Mouse (Mus musculus): ENCODE results near the gene P2ry2. TPM values are rescaled to one million over a fixed set of nuclear protein-coding genes. Genes with fewer than 3 reads are reported as not detected.

P2ry2 gene
- total and polyA plus RNA-seq, 2 experiments from 2014 or later: 3.8 to 12.9 TPM

- H3K9ac ChIP-seq (replicated peaks; ENCODE audit: low read depth, low read length): peak overlapping the region; percentile 53
- peak overlapping the region; percentile 32; the same call in 1 of the 2 replicates for H3K27ac ChIP-seq (ENCODE audit: low read depth)
- no peaks in the 10 kb centered on the region for H3K27me3 ChIP-seq (ENCODE audit: control insufficient read depth, insufficient read depth, low read length)
- no peaks in the 10 kb centered on the region for H3K36me3 ChIP-seq (replicated peaks; ENCODE audit: control insufficient read depth, insufficient read depth, low read length)
- peak; percentile 95 for ATAC-seq (ENCODE audit: insufficient read depth, low read depth)
- H3K4me1 ChIP-seq (ENCODE audit: control insufficient read depth, insufficient read depth): peaks cover under 1% of the 10 kb centered on the region
- DNase-seq (ENCODE audit: low spot score): peak; percentile 76
- peak overlapping the region; percentile 52 for H3K4me3 ChIP-seq (ENCODE audit: low read depth, low read length)
- WGBS: under 1% methylated on average over 53 of the region's 53 CpGs
- no peak for TF ChIP-seq CTCF (IDR thresholded peaks at IDR 0.05; ENCODE audit: low read depth)
- no peak for TF ChIP-seq EP300 (IDR thresholded peaks at IDR 0.05; ENCODE audit: low read depth)
- H3K4me2 ChIP-seq (ENCODE audit: low read depth, low read length): peak overlapping the region; percentile 87
- no peaks in the 10 kb centered on the region for H3K9me3 ChIP-seq (replicated peaks; ENCODE audit: control insufficient read depth, low read length)
These were observed 842 bp downstream of the P2ry2 start for GRCm38 (mm10) chr7:101011681-101012367.

GRCm38 (mm10) chr7:101010741-101011140 is 1.9 kb downstream of the P2ry2 start:
- 67% methylated on average over 3 of the region's 3 CpGs for WGBS
- H3K27ac ChIP-seq (ENCODE audit: low read depth): no peak overlapping the region
- no peak for ATAC-seq (ENCODE audit: insufficient read depth, low read depth)
- no peaks in the 10 kb centered on the region for H3K27me3 ChIP-seq (ENCODE audit: control insufficient read depth, insufficient read depth, low read length)
- H3K36me3 ChIP-seq (replicated peaks; ENCODE audit: control insufficient read depth, insufficient read depth, low read length): no peaks in the 10 kb centered on the region
- no peak for DNase-seq (ENCODE audit: low spot score)
- TF ChIP-seq EP300 (IDR thresholded peaks at IDR 0.05; ENCODE audit: low read depth): no peak
- no peak for TF ChIP-seq CTCF (IDR thresholded peaks at IDR 0.05; ENCODE audit: low read depth)
- H3K4me2 ChIP-seq (ENCODE audit: low read depth, low read length): peak overlapping the region; percentile 87
- peak overlapping the region; percentile 52 for H3K4me3 ChIP-seq (ENCODE audit: low read depth, low read length)
- peaks cover 4% of the 10 kb centered on the region for H3K4me1 ChIP-seq (ENCODE audit: control insufficient read depth, insufficient read depth)
- no peaks in the 10 kb centered on the region for H3K9me3 ChIP-seq (replicated peaks; ENCODE audit: control insufficient read depth, low read length)
- 0 out of 2 replicates have a peak overlapping the region, but pooled peaks have one; percentile 53 for H3K9ac ChIP-seq (replicated peaks; ENCODE audit: low read depth, low read length)

GRCm38 (mm10) chr7:101006201-101006600 is 6.5 kb downstream of the P2ry2 start:
- Histone ChIP-seq H3K4me2 (ENCODE audit: low read depth, low read length) (no peak overlapping the region), H3K4me3 (ENCODE audit: low read depth, low read length) (no peak overlapping the region), H3K27me3 (ENCODE audit: control insufficient read depth, insufficient read depth, low read length) (no peaks in the 10 kb centered on the region), H3K9me3 (replicated peaks; ENCODE audit: control insufficient read depth, low read length) (no peaks in the 10 kb centered on the region), H3K4me1 (ENCODE audit: control insufficient read depth, insufficient read depth) (peaks cover 14% of the 10 kb centered on the region; the same call in 1 of the 2 replicates), H3K27ac (ENCODE audit: low read depth) (no peak overlapping the region), H3K9ac (replicated peaks; ENCODE audit: low read depth, low read length) (no peak overlapping the region), H3K36me3 (replicated peaks; ENCODE audit: control insufficient read depth, insufficient read depth, low read length) (no peaks in the 10 kb centered on the region)
- DNase-seq (ENCODE audit: low spot score) (no peak), ATAC-seq (ENCODE audit: insufficient read depth, low read depth) (no peak)
- TF ChIP-seq EP300 (IDR thresholded peaks at IDR 0.05; ENCODE audit: low read depth) (no peak), CTCF (IDR thresholded peaks at IDR 0.05; ENCODE audit: low read depth) (no peak)
- WGBS: 86% methylated on average over 2 of the region's 2 CpGs

GRCm38 (mm10) chr7:101005119-101005518 is 7.5 kb downstream of the P2ry2 start:
- Histone ChIP-seq H3K27me3 (ENCODE audit: control insufficient read depth, insufficient read depth, low read length) (no peaks in the 10 kb centered on the region), H3K4me3 (ENCODE audit: low read depth, low read length) (no peak overlapping the region)
- TF ChIP-seq CTCF (IDR thresholded peaks at IDR 0.05; ENCODE audit: low read depth): no peak

GRCm38 (mm10) chr7:101003442-101004326 is 9.0 kb downstream of the P2ry2 start:
- 76% methylated on average over 11 of the region's 11 CpGs for WGBS
- no peak overlapping the region for H3K4me3 ChIP-seq (ENCODE audit: low read depth, low read length)
- H3K4me1 ChIP-seq (ENCODE audit: control insufficient read depth, insufficient read depth): peaks cover 14% of the 10 kb centered on the region; the same call in 1 of the 2 replicates
- no peak for TF ChIP-seq EP300 (IDR thresholded peaks at IDR 0.05; ENCODE audit: low read depth)
- TF ChIP-seq CTCF (IDR thresholded peaks at IDR 0.05; ENCODE audit: low read depth): no peak
- no peak overlapping the region for H3K27ac ChIP-seq (ENCODE audit: low read depth)
- no peak overlapping the region for H3K9ac ChIP-seq (replicated peaks; ENCODE audit: low read depth, low read length)
- no peaks in the 10 kb centered on the region for H3K27me3 ChIP-seq (ENCODE audit: control insufficient read depth, insufficient read depth, low read length)
- H3K9me3 ChIP-seq (replicated peaks; ENCODE audit: control insufficient read depth, low read length): no peaks in the 10 kb centered on the region
- ATAC-seq (ENCODE audit: insufficient read depth, low read depth) (no peak), DNase-seq (ENCODE audit: low spot score) (no peak)
- H3K36me3 ChIP-seq (replicated peaks; ENCODE audit: control insufficient read depth, insufficient read depth, low read length): no peaks in the 10 kb centered on the region
- H3K4me2 ChIP-seq (ENCODE audit: low read depth, low read length): no peak overlapping the region

More at GRCm38 (mm10) chr7:101005119-101005518, 7.5 kb downstream of the P2ry2 start:
- H3K27ac ChIP-seq (ENCODE audit: low read depth): no peak overlapping the region
- H3K9ac ChIP-seq (replicated peaks; ENCODE audit: low read depth, low read length): no peak overlapping the region
- no peak for DNase-seq (ENCODE audit: low spot score)
- no peak for ATAC-seq (ENCODE audit: insufficient read depth, low read depth)
- no peaks in the 10 kb centered on the region for H3K36me3 ChIP-seq (replicated peaks; ENCODE audit: control insufficient read depth, insufficient read depth, low read length)
- H3K9me3 ChIP-seq (replicated peaks; ENCODE audit: control insufficient read depth, low read length): no peaks in the 10 kb centered on the region
- WGBS: 81% methylated on average over 4 of the region's 4 CpGs
- H3K4me2 ChIP-seq (ENCODE audit: low read depth, low read length): no peak overlapping the region
- peaks cover 14% of the 10 kb centered on the region; the same call in 1 of the 2 replicates for H3K4me1 ChIP-seq (ENCODE audit: control insufficient read depth, insufficient read depth)

All from heart, postnatal 0 days (tissue).